Mouse (Mus musculus): ENCODE data around the gene Ip6k3. TPM values are rescaled to one million over a fixed set of nuclear protein-coding genes. Genes with fewer than 3 reads are reported as not detected.

Ip6k3 gene
- under 1 TPM; 0.21 to 0.30 TPM for total RNA-seq (2021)

GRCm38 (mm10) chr17:27167545-27167944 is at the start of gene Ip6k3:
Ip6k3 (minus strand) TSS chr17:27167795.
- no peak for DNase-seq (ENCODE audit: extremely low spot score in 1 of 2, low spot score in 1 of 2)

GRCm38 (mm10) chr17:27212768-27213525 is 45.4 kb upstream of the Ip6k3 start:
- DNase-seq (ENCODE audit: extremely low spot score in 1 of 2, low spot score in 1 of 2), result peak in 1 of 2 experiments; percentile 60

GRCm38 (mm10) chr17:27212006-27212405 is 44.4 kb upstream of the Ip6k3 start:
- no peak for DNase-seq (ENCODE audit: extremely low spot score in 1 of 2, low spot score in 1 of 2)

GRCm38 (mm10) chr17:27207113-27207707 is 39.6 kb upstream of the Ip6k3 start:
- DNase-seq (ENCODE audit: extremely low spot score in 1 of 2, low spot score in 1 of 2), result no peak

GRCm38 (mm10) chr17:27204075-27204909 is 36.7 kb upstream of the Ip6k3 start, which contains the start of gene Lemd2:
Lemd2 (minus strand) TSS chr17:27204469.
- peak; percentile 91 to 96 for DNase-seq (ENCODE audit: extremely low spot score in 1 of 2, low spot score in 1 of 2)

- peak in 1 of 2 experiments; percentile 46 for DNase-seq (ENCODE audit: extremely low spot score in 1 of 2, low spot score in 1 of 2)
Observed at GRCm38 (mm10) chr17:27203358-27204074, 35.9 kb upstream of the Ip6k3 start.

- no peak for DNase-seq (ENCODE audit: extremely low spot score in 1 of 2, low spot score in 1 of 2)
Observed at GRCm38 (mm10) chr17:27202919-27203357, 35.3 kb upstream of the Ip6k3 start.

GRCm38 (mm10) chr17:27201981-27202380 is 34.4 kb upstream of the Ip6k3 start:
- DNase-seq (ENCODE audit: extremely low spot score in 1 of 2, low spot score in 1 of 2), result no peak

- DNase-seq (ENCODE audit: extremely low spot score in 1 of 2, low spot score in 1 of 2), result no peak
Observed at GRCm38 (mm10) chr17:27200801-27201200, 33.2 kb upstream of the Ip6k3 start.

- DNase-seq (ENCODE audit: extremely low spot score in 1 of 2, low spot score in 1 of 2), result no peak
Observed at GRCm38 (mm10) chr17:27199864-27200263, 32.3 kb upstream of the Ip6k3 start.

GRCm38 (mm10) chr17:27199205-27199604 is 31.6 kb upstream of the Ip6k3 start:
- no peak for DNase-seq (ENCODE audit: extremely low spot score in 1 of 2, low spot score in 1 of 2)

GRCm38 (mm10) chr17:27196206-27196605 is 28.6 kb upstream of the Ip6k3 start:
- DNase-seq (ENCODE audit: extremely low spot score in 1 of 2, low spot score in 1 of 2), result no peak

GRCm38 (mm10) chr17:27194258-27195185 is 26.9 kb upstream of the Ip6k3 start:
- DNase-seq (ENCODE audit: extremely low spot score in 1 of 2, low spot score in 1 of 2), result no peak

GRCm38 (mm10) chr17:27191804-27192203 is 24.2 kb upstream of the Ip6k3 start:
- no peak for DNase-seq (ENCODE audit: extremely low spot score in 1 of 2, low spot score in 1 of 2)

- DNase-seq (ENCODE audit: extremely low spot score in 1 of 2, low spot score in 1 of 2), result no peak
Observed at GRCm38 (mm10) chr17:27191189-27191588, 23.6 kb upstream of the Ip6k3 start.

GRCm38 (mm10) chr17:27189640-27190216 is 22.1 kb upstream of the Ip6k3 start:
- peak; percentile 47 to 67 for DNase-seq (ENCODE audit: extremely low spot score in 1 of 2, low spot score in 1 of 2)

- no peak for DNase-seq (ENCODE audit: extremely low spot score in 1 of 2, low spot score in 1 of 2)
Observed at GRCm38 (mm10) chr17:27188883-27189282, 21.3 kb upstream of the Ip6k3 start.

- no peak for DNase-seq (ENCODE audit: extremely low spot score in 1 of 2, low spot score in 1 of 2)
Observed at GRCm38 (mm10) chr17:27187059-27187458, 19.5 kb upstream of the Ip6k3 start.

- no peak for DNase-seq (ENCODE audit: extremely low spot score in 1 of 2, low spot score in 1 of 2)
Observed at GRCm38 (mm10) chr17:27186068-27186467, 18.5 kb upstream of the Ip6k3 start.
